In genomic region chr14:21515505-21515904, GRCm38 (mm10) we compare ENCODE assay signal across 13 mouse cellular contexts.
"Had no signal": no experiment of that assay in that cellular context is flagged by ENCODE, and none has a peak within 500 bp of the region (broad histone marks: within the 10 kb centered on the region; RNA-seq: fewer than 3 reads in every experiment).

No protein-coding gene starts in this region.

- H3K27ac ChIP-seq: limb, embryonic 13.5 days; liver, embryonic 15.5 days; neural tube, embryonic 13.5 days had no signal

- DNase-seq: kidney, adult 8-10 months; kidney, postnatal 25 days; left cerebral cortex, postnatal 4 days; lung, adult 2 months; lung, postnatal 36 days; midbrain, embryonic 14.5 days; thymus, adult 2 months; thymus, postnatal 36 days had no signal

- H3K27me3 ChIP-seq: limb, embryonic 13.5 days; liver, embryonic 15.5 days; neural tube, embryonic 13.5 days had no signal

- H3K4me2 ChIP-seq: limb, embryonic 13.5 days; liver, embryonic 15.5 days; neural tube, embryonic 13.5 days had no signal

- ATAC-seq: intestine, postnatal 0 days; lung, postnatal 0 days had no signal

- H3K4me3 ChIP-seq: limb, embryonic 13.5 days; liver, embryonic 15.5 days; neural tube, embryonic 13.5 days had no signal

- H3K9me3 ChIP-seq: limb, embryonic 13.5 days; liver, embryonic 15.5 days; neural tube, embryonic 13.5 days had no signal

- H3K9ac ChIP-seq: limb, embryonic 13.5 days; liver, embryonic 15.5 days; neural tube, embryonic 13.5 days had no signal
